Mouse (Mus musculus): Measurements from ENCODE around the gene Sult1d1. TPM values are rescaled to one million over a fixed set of nuclear protein-coding genes. Genes with fewer than 3 reads are reported as not detected.

Sult1d1 gene
- polyA plus RNA-seq, 1 experiment from 2014 or later, result 40.5 TPM

DNA sequence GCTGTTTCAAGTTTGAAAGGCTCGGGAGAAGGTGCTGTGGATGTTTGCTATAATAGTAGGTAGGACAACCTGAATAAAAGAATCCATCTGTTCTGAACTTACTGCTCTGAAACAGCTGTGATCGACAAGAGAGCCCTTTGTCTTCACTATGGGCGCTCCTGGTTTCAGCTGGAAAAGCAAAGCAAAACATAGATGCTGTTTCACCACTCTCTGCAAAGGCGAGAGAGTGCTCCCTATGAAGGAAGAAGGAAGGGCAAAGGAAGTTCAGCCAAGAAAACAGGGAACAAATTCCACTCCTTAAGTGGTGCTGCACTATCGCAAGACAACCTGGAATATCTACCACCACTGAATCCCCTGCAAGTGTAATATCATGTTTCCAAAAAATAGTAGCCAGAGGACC lies 4.7 kb upstream of the Sult1d1 start:
- no peak for ATAC-seq (ENCODE audit: insufficient read depth, low FRiP score)
- H3K9ac ChIP-seq (ENCODE audit: low read length), result no peak overlapping the region
- H3K4me3 ChIP-seq (replicated peaks; ENCODE audit: low read length), result no peak overlapping the region
- H3K36me3 ChIP-seq (ENCODE audit: control insufficient read depth, insufficient read depth, low read length), result no peaks in the 10 kb centered on the region
- no peaks in the 10 kb centered on the region for H3K9me3 ChIP-seq (replicated peaks; ENCODE audit: control insufficient read depth, low read length)
- WGBS, result 42% methylated on average over 5 of the region's 5 CpGs
- H3K27ac ChIP-seq (ENCODE audit: low read length), result no peak overlapping the region
- H3K27me3 ChIP-seq (ENCODE audit: control insufficient read depth, insufficient read depth, low read length), result no peaks in the 10 kb centered on the region
- H3K4me2 ChIP-seq (ENCODE audit: low read depth, low read length), result no peak overlapping the region
- no peaks in the 10 kb centered on the region for H3K4me1 ChIP-seq (ENCODE audit: control insufficient read depth, insufficient read depth, low read length)

DNA sequence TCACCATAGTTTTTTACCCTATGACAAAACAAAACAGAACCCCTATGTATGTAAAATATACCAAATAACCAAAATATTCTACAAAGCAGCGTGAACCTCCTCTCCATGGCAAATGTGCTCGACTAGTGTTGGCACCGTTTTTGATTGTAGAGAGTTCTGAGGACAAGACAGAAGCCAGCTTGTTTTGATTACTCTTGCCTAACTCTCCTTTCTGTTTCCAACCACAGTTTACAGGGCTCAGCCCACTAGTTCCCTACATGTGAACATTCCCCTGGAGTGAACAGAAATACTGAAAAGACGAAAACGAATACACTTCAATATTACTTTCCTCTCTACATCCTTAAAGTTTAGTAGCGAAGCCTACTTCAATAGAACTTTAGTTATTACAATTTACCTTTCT lies 4.0 kb upstream of the Sult1d1 start:
- no peaks in the 10 kb centered on the region for H3K4me1 ChIP-seq (ENCODE audit: control insufficient read depth, insufficient read depth, low read length)
- no peaks in the 10 kb centered on the region for H3K9me3 ChIP-seq (replicated peaks; ENCODE audit: control insufficient read depth, low read length)
- no peak for ATAC-seq (ENCODE audit: insufficient read depth, low FRiP score)
- H3K4me2 ChIP-seq (ENCODE audit: low read depth, low read length), result no peak overlapping the region
- H3K27ac ChIP-seq (ENCODE audit: low read length), result no peak overlapping the region
- H3K27me3 ChIP-seq (ENCODE audit: control insufficient read depth, insufficient read depth, low read length), result no peaks in the 10 kb centered on the region
- H3K9ac ChIP-seq (ENCODE audit: low read length), result no peak overlapping the region
- WGBS, result 83% methylated on average over 6 of the region's 6 CpGs
- H3K4me3 ChIP-seq (replicated peaks; ENCODE audit: low read length), result no peak overlapping the region
- H3K36me3 ChIP-seq (ENCODE audit: control insufficient read depth, insufficient read depth, low read length), result no peaks in the 10 kb centered on the region

DNA sequence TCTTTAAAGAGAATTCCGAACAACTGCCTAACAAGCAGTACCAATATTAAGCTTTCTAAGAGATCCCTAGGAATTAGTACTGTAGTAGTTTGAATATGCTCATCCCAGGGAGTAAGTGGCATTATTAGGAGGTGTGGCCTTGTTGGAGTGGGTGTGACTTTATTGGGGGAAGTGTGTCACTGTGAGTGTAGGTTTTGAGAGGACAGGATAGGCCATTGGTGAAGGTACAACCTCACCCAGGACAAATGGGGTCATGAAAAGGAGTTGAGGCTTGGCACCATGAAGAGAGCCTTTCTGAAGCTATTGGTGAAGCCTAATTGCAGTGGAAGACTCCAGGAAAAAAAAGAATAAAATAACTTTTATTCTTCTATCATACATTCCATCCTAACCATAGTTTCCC lies 1.5 kb downstream of the Sult1d1 start:
- H3K4me3 ChIP-seq (replicated peaks; ENCODE audit: low read length), result no peak overlapping the region; the same call in 1 of the 2 replicates
- 87% methylated on average over 1 of the region's 1 CpGs for WGBS

DNA sequence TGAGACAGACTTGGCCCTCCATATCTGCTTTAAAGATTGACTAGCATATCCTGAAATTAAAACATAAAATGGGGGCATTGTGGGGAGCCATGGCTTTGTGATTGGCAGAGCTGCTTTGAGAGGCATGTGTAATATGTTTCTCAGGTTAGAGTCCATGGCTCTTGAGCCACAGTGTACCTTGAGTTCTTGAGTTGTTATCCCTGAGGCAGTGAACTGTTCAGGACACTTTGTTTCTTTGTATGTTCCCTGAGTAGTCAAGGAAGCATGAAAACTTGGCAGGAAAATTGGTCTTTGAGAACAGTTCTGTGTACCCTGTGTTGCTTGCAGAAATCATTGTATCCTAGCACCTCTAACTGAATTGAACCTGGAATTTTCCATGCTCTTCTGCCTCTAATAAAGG lies 5.9 kb downstream of the Sult1d1 start:
- no peaks in the 10 kb centered on the region for H3K36me3 ChIP-seq (ENCODE audit: control insufficient read depth, insufficient read depth, low read length)
- H3K27ac ChIP-seq (ENCODE audit: low read length), result peak overlapping the region; percentile 12; the same call in 1 of the 2 replicates
- H3K4me1 ChIP-seq (ENCODE audit: control insufficient read depth, insufficient read depth, low read length), result no peaks in the 10 kb centered on the region
- no peak overlapping the region for H3K4me3 ChIP-seq (replicated peaks; ENCODE audit: low read length)
- H3K9me3 ChIP-seq (replicated peaks; ENCODE audit: control insufficient read depth, low read length), result no peaks in the 10 kb centered on the region
- no peak overlapping the region for H3K4me2 ChIP-seq (ENCODE audit: low read depth, low read length)
- no peak overlapping the region for H3K9ac ChIP-seq (ENCODE audit: low read length)
- H3K27me3 ChIP-seq (ENCODE audit: control insufficient read depth, insufficient read depth, low read length), result no peaks in the 10 kb centered on the region
- ATAC-seq (ENCODE audit: insufficient read depth, low FRiP score), result no peak

More for the DNA sequence above, 1.5 kb downstream of the Sult1d1 start:
- Histone ChIP-seq H3K27ac (ENCODE audit: low read length) (no peak overlapping the region), H3K4me1 (ENCODE audit: control insufficient read depth, insufficient read depth, low read length) (no peaks in the 10 kb centered on the region), H3K9me3 (replicated peaks; ENCODE audit: control insufficient read depth, low read length) (no peaks in the 10 kb centered on the region), H3K9ac (ENCODE audit: low read length) (no peak overlapping the region), H3K27me3 (ENCODE audit: control insufficient read depth, insufficient read depth, low read length) (no peaks in the 10 kb centered on the region), H3K36me3 (ENCODE audit: control insufficient read depth, insufficient read depth, low read length) (no peaks in the 10 kb centered on the region), H3K4me2 (ENCODE audit: low read depth, low read length) (no peak overlapping the region)
- no peak for ATAC-seq (ENCODE audit: insufficient read depth, low FRiP score)

DNA sequence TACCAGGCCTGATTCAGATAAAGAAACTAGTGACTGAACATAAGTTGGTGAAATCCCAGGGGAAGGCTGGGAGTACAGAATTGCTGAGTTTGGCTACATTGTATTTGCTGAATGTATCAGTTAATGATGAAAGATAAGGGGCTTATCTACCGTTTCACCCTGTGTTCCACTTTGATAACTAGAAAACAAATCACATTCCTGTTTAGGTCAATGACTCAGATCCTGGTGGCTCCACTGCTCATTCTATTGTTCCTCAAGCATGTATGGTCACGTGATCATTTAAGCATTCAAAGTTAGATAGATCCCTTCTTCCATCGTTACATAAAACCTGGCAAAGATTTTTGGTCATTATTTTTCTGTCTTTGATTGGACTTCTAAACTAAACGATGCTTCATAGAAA lies 6.3 kb downstream of the Sult1d1 start:
- Histone ChIP-seq H3K9ac (ENCODE audit: low read length) (no peak overlapping the region), H3K4me3 (replicated peaks; ENCODE audit: low read length) (no peak overlapping the region), H3K9me3 (replicated peaks; ENCODE audit: control insufficient read depth, low read length) (no peaks in the 10 kb centered on the region), H3K36me3 (ENCODE audit: control insufficient read depth, insufficient read depth, low read length) (no peaks in the 10 kb centered on the region), H3K27me3 (ENCODE audit: control insufficient read depth, insufficient read depth, low read length) (no peaks in the 10 kb centered on the region), H3K4me1 (ENCODE audit: control insufficient read depth, insufficient read depth, low read length) (no peaks in the 10 kb centered on the region), H3K4me2 (ENCODE audit: low read depth, low read length) (no peak overlapping the region), H3K27ac (ENCODE audit: low read length) (no peak overlapping the region)
- ATAC-seq (ENCODE audit: insufficient read depth, low FRiP score), result no peak
- 63% methylated on average over 4 of the region's 4 CpGs for WGBS

DNA sequence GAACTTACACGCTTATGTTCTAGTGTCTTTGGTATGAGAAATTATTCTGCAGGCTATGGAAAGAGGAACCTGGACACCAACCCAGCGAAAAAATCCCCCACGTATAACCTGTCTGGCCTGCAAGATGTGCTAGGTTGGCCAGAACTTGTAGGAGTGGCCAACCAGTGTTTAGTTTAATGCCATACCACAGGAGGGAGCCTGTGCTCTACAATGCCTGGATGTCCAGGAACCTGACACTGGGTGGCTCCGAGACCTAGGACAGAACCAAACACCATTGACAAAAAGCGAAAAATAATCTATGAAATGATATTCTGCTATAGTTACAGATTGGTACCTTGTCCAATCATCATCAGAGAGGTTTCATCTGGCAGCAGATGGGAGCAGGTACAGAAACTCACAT lies 8.7 kb downstream of the Sult1d1 start:
- H3K4me2 ChIP-seq (ENCODE audit: low read depth, low read length), result no peak overlapping the region
- H3K4me1 ChIP-seq (ENCODE audit: control insufficient read depth, insufficient read depth, low read length), result no peaks in the 10 kb centered on the region
- H3K27ac ChIP-seq (ENCODE audit: low read length), result no peak overlapping the region
- no peak overlapping the region for H3K9ac ChIP-seq (ENCODE audit: low read length)
- no peaks in the 10 kb centered on the region for H3K27me3 ChIP-seq (ENCODE audit: control insufficient read depth, insufficient read depth, low read length)
- 74% methylated on average over 5 of the region's 5 CpGs for WGBS
- no peak for ATAC-seq (ENCODE audit: insufficient read depth, low FRiP score)
- no peaks in the 10 kb centered on the region for H3K9me3 ChIP-seq (replicated peaks; ENCODE audit: control insufficient read depth, low read length)
- no peaks in the 10 kb centered on the region for H3K36me3 ChIP-seq (ENCODE audit: control insufficient read depth, insufficient read depth, low read length)
- H3K4me3 ChIP-seq (replicated peaks; ENCODE audit: low read length), result no peak overlapping the region

DNA sequence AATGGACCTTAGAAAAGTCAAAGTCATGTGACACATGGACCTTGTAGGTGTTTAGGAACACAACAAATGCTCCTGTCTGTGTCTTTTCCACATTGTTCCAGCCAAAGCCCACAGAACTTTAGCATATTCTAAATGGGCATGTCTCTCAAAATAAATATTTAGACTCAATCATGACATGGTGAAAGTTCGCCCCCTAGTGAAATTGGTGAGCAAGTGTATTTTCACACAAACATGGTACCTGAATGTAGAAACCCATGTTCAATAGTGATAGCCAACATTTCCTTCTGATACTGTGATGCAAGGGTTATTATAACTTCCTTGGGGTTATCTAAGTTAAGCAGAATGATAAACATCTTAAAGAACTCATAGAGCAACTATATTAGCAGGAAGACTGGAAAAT lies 17.9 kb downstream of the Sult1d1 start:
- no peaks in the 10 kb centered on the region for H3K4me1 ChIP-seq (ENCODE audit: control insufficient read depth, insufficient read depth, low read length)
- no peaks in the 10 kb centered on the region for H3K27me3 ChIP-seq (ENCODE audit: control insufficient read depth, insufficient read depth, low read length)
- 10% methylated on average over 1 of the region's 1 CpGs for WGBS
- no peak for ATAC-seq (ENCODE audit: insufficient read depth, low FRiP score)
- H3K4me2 ChIP-seq (ENCODE audit: low read depth, low read length), result no peak overlapping the region
- H3K9me3 ChIP-seq (replicated peaks; ENCODE audit: control insufficient read depth, low read length), result no peaks in the 10 kb centered on the region
- no peaks in the 10 kb centered on the region for H3K36me3 ChIP-seq (ENCODE audit: control insufficient read depth, insufficient read depth, low read length)
- no peak overlapping the region for H3K9ac ChIP-seq (ENCODE audit: low read length)
- H3K4me3 ChIP-seq (replicated peaks; ENCODE audit: low read length), result no peak overlapping the region
- H3K27ac ChIP-seq (ENCODE audit: low read length), result no peak overlapping the region

DNA sequence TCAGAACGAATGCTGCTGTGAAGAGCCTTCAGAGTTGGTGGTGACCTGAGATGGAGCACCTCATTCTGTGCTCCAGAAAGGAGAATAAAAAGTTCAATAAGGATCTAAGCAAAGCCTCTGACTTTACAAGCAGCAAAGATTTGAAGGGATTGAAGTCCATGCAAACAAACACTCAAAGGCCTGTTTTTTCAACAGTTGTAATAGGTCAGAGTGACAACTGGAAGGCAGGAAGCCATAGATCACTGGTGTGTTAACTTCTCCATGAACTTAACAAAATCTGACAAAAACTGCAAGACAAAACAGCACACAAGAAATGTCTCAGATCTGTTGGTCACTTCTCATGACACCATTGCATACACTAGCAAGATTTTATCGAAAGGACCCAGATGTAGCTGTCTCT lies 30.7 kb downstream of the Sult1d1 start, which contains the start of gene Sult1b1:
Sult1b1 (minus strand) TSS at position 85 of the 400 bp plus-strand sequence.
- Histone ChIP-seq H3K4me1 (ENCODE audit: control insufficient read depth, insufficient read depth, low read length) (no peaks in the 10 kb centered on the region), H3K9ac (ENCODE audit: low read length) (no peak within 1 kb of the TSS), H3K9me3 (replicated peaks; ENCODE audit: control insufficient read depth, low read length) (no peaks in the 10 kb centered on the region), H3K27ac (ENCODE audit: low read length) (no peak within 1 kb of the TSS), H3K36me3 (ENCODE audit: control insufficient read depth, insufficient read depth, low read length) (no peaks in the 10 kb centered on the region), H3K4me2 (ENCODE audit: low read depth, low read length) (no peak within 1 kb of the TSS), H3K4me3 (replicated peaks; ENCODE audit: low read length) (no peak within 1 kb of the TSS), H3K27me3 (ENCODE audit: control insufficient read depth, insufficient read depth, low read length) (no peaks in the 10 kb centered on the region)
- no peak for ATAC-seq (ENCODE audit: insufficient read depth, low FRiP score)
- WGBS, result 81% methylated on average over 2 of the region's 2 CpGs

DNA sequence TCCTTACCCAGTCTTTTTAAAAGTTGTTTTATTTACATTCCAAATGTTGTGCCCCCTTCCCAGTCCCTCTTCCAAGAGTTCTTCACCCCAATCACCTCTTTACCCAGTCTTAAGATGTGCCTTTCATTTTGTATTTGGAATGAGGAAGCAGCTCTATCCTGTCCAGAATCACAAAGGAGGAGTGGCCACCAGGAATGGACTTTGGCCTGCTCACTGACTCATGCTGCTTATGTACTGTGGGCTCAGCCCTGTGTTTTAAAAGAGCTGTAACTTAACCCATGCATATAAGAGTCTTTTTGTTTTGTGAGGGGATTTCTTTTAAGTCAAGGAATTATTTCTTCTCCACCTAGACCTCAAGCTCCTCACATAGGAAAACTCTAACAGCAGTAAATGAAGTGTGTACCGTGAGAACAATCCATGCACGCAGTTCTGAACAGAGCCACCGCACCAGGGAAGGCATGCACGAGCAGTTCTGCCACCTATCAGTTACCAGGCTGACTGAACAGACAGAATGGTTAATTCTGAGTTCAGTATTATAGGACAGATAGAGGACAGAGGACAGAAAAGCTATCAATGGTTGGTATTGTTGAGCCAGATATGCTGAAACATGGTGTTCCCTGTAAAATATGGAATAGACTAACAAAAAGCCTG lies 32.7 kb downstream of the Sult1d1 start:
- no peaks in the 10 kb centered on the region for H3K36me3 ChIP-seq (ENCODE audit: control insufficient read depth, insufficient read depth, low read length)

More for the DNA sequence above, 32.7 kb downstream of the Sult1d1 start:
- no peak overlapping the region for H3K4me2 ChIP-seq (ENCODE audit: low read depth, low read length)
- ATAC-seq (ENCODE audit: insufficient read depth, low FRiP score), result peak; percentile 93
- H3K4me3 ChIP-seq (replicated peaks; ENCODE audit: low read length), result no peak overlapping the region
- no peak overlapping the region for H3K9ac ChIP-seq (ENCODE audit: low read length)
- no peaks in the 10 kb centered on the region for H3K9me3 ChIP-seq (replicated peaks; ENCODE audit: control insufficient read depth, low read length)
- H3K27me3 ChIP-seq (ENCODE audit: control insufficient read depth, insufficient read depth, low read length), result no peaks in the 10 kb centered on the region
- WGBS, result 53% methylated on average over 4 of the region's 4 CpGs
- H3K27ac ChIP-seq (ENCODE audit: low read length), result peak overlapping the region; percentile 47
- no peaks in the 10 kb centered on the region for H3K4me1 ChIP-seq (ENCODE audit: control insufficient read depth, insufficient read depth, low read length)

Measured in stomach, embryonic 16.5 days (tissue).